Mouse (Mus musculus): ENCODE measurements around the gene Il1a.

DNA sequence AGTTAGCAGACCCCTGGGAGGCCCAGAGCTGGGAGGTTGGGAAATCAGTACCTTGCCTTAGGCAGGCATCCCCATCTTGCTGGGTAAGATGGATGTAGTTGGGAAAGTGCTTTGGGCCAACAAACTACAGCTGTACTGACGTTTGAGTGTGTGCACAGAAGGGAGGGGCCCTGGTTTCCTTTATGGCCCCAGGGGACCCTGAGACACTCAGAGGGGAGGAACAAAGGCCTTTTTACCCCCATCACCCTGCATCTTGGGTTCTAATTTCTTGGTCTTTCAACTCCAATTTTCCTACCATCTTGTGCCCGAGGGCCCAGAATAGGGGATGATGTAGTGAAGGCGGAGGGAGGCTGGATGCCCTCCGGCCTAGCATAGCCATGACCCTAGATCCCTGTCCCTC, 53.8 kb downstream of the Il1a start:
- TF ChIP-seq GATA1 (IDR thresholded peaks at IDR 0.05; ENCODE audit: low read length) (no peak), TAL1 (IDR thresholded peaks at IDR 0.05; ENCODE audit: low read length) (no peak)

Data from erythroblast, embryonic 14.5 days (primary cell).